In genomic region chr2:139817275-139817674, GRCm38 (mm10) we compare ENCODE assay signal across 28 mouse cellular contexts.
DNase-seq lines count a peak whose midpoint lies in the region; ATAC-seq and TF ChIP-seq lines count a peak whose summit lies in the region.
"Had no signal": no experiment of that assay in that cellular context is flagged by ENCODE, and none has a peak within 500 bp of the region (broad histone marks: within the 10 kb centered on the region; RNA-seq: fewer than 3 reads in every experiment).

No protein-coding gene starts in this region.

- H3K9me3 ChIP-seq in hindbrain, embryonic 11.5 days (ENCODE audit: control insufficient read depth, low read length): no peaks in the 10 kb centered on the region
- H3K9me3 ChIP-seq in hindbrain, embryonic 16.5 days (ENCODE audit: control insufficient read depth, low read length): no peaks in the 10 kb centered on the region
- H3K9me3 ChIP-seq in lung, embryonic 14.5 days (ENCODE audit: low read depth, low read length): no peaks in the 10 kb centered on the region
- no peaks in the 10 kb centered on the region for H3K9me3 ChIP-seq in heart, embryonic 10.5 days
- H3K9me3 ChIP-seq in heart, embryonic 11.5 days (replicated peaks; ENCODE audit: control insufficient read depth, low read length): no peaks in the 10 kb centered on the region
- H3K9me3 ChIP-seq: embryonic facial prominence, embryonic 10.5 days; embryonic facial prominence, embryonic 15.5 days; heart, embryonic 13.5 days; hindbrain, embryonic 15.5 days; limb, embryonic 13.5 days; stomach, embryonic 15.5 days had no signal

- no peaks in the 10 kb centered on the region for H3K4me1 ChIP-seq in hindbrain, embryonic 11.5 days (replicated peaks; ENCODE audit: control insufficient read depth, insufficient read depth, low read length)
- H3K4me1 ChIP-seq in hindbrain, embryonic 16.5 days (ENCODE audit: control insufficient read depth, insufficient read depth, low read depth, low read length): no peaks in the 10 kb centered on the region
- 0 out of 2 replicates have a peak, but pooled peaks cover 7% of the 10 kb centered on the region for H3K4me1 ChIP-seq in lung, embryonic 14.5 days (ENCODE audit: insufficient read depth)
- no peaks in the 10 kb centered on the region for H3K4me1 ChIP-seq in heart, embryonic 10.5 days
- no peaks in the 10 kb centered on the region for H3K4me1 ChIP-seq in heart, embryonic 11.5 days (ENCODE audit: control insufficient read depth, insufficient read depth, low read length)
- H3K4me1 ChIP-seq: heart, embryonic 13.5 days; hindbrain, embryonic 15.5 days had no signal

- H3K9ac ChIP-seq in hindbrain, embryonic 11.5 days (ENCODE audit: low read depth, low read length): no peak overlapping the region
- no peak overlapping the region for H3K9ac ChIP-seq in hindbrain, embryonic 16.5 days (ENCODE audit: low read depth, low read length)
- H3K9ac ChIP-seq in lung, embryonic 14.5 days: no peak overlapping the region
- H3K9ac ChIP-seq in heart, embryonic 11.5 days (ENCODE audit: low read depth, low read length): no peak overlapping the region
- H3K9ac ChIP-seq: embryonic facial prominence, embryonic 15.5 days; heart, embryonic 13.5 days; hindbrain, embryonic 15.5 days; limb, embryonic 13.5 days; stomach, embryonic 15.5 days had no signal

- peak; percentile 35; the same call in 1 of the 2 replicates for TF ChIP-seq CTCF in lung, embryonic 14.5 days (IDR thresholded peaks at IDR 0.05; ENCODE audit: low read depth)
- TF ChIP-seq CTCF in brain, embryonic 14.5 days (IDR thresholded peaks at IDR 0.05; ENCODE audit: borderline replicate concordance, extremely low read depth, insufficient read depth, insufficient read length): no peak

- no peak overlapping the region for H3K4me3 ChIP-seq in hindbrain, embryonic 11.5 days (ENCODE audit: low read depth, low read length)
- no peak overlapping the region for H3K4me3 ChIP-seq in hindbrain, embryonic 16.5 days (ENCODE audit: low read length)
- no peak overlapping the region for H3K4me3 ChIP-seq in lung, embryonic 14.5 days (ENCODE audit: low read depth, low read length)
- H3K4me3 ChIP-seq in heart, embryonic 10.5 days: no peak overlapping the region
- no peak overlapping the region for H3K4me3 ChIP-seq in heart, embryonic 11.5 days (ENCODE audit: low read depth, low read length)
- H3K4me3 ChIP-seq: embryonic facial prominence, embryonic 10.5 days; embryonic facial prominence, embryonic 15.5 days; heart, embryonic 13.5 days; hindbrain, embryonic 15.5 days; limb, embryonic 13.5 days; stomach, embryonic 15.5 days had no signal

- H3K27me3 ChIP-seq in hindbrain, embryonic 11.5 days (ENCODE audit: control insufficient read depth, insufficient read depth, low read length): no peaks in the 10 kb centered on the region
- H3K27me3 ChIP-seq in hindbrain, embryonic 16.5 days (replicated peaks; ENCODE audit: control insufficient read depth, insufficient read depth, low read length): no peaks in the 10 kb centered on the region
- H3K27me3 ChIP-seq in lung, embryonic 14.5 days (ENCODE audit: insufficient read depth, low read length): no peaks in the 10 kb centered on the region
- H3K27me3 ChIP-seq in heart, embryonic 10.5 days (ENCODE audit: insufficient read depth, poor library complexity, severe bottlenecking): no peaks in the 10 kb centered on the region
- H3K27me3 ChIP-seq in heart, embryonic 11.5 days (ENCODE audit: control insufficient read depth, insufficient read depth, low read length): no peaks in the 10 kb centered on the region
- H3K27me3 ChIP-seq: embryonic facial prominence, embryonic 15.5 days; heart, embryonic 13.5 days; hindbrain, embryonic 15.5 days; limb, embryonic 13.5 days; stomach, embryonic 15.5 days had no signal

- no peak overlapping the region for H3K27ac ChIP-seq in hindbrain, embryonic 11.5 days (ENCODE audit: low read depth, low read length)
- no peak overlapping the region for H3K27ac ChIP-seq in hindbrain, embryonic 16.5 days (ENCODE audit: low read depth, low read length)
- no peak overlapping the region for H3K27ac ChIP-seq in lung, embryonic 14.5 days (ENCODE audit: low read depth)
- no peak overlapping the region for H3K27ac ChIP-seq in heart, embryonic 10.5 days
- no peak overlapping the region for H3K27ac ChIP-seq in heart, embryonic 11.5 days (ENCODE audit: low read depth, low read length)
- H3K27ac ChIP-seq: embryonic facial prominence, embryonic 15.5 days; heart, embryonic 13.5 days; hindbrain, embryonic 15.5 days; limb, embryonic 13.5 days; stomach, embryonic 15.5 days had no signal

- no peak for TF ChIP-seq POLR2A in brain, embryonic 14.5 days (IDR thresholded peaks at IDR 0.05; ENCODE audit: borderline replicate concordance, extremely low read depth, insufficient read depth, insufficient read length, poor library complexity, severe bottlenecking)

- 78% methylated on average over 3 of the region's 3 CpGs for WGBS in hindbrain, embryonic 11.5 days
- 92% methylated on average over 3 of the region's 3 CpGs for WGBS in hindbrain, embryonic 16.5 days
- WGBS in lung, embryonic 14.5 days: 71% methylated on average over 3 of the region's 3 CpGs
- WGBS in heart, embryonic 10.5 days: 84% methylated on average over 3 of the region's 3 CpGs
- WGBS in heart, embryonic 11.5 days (ENCODE audit: insufficient replicate concordance): 79% methylated on average over 3 of the region's 3 CpGs

- ATAC-seq in hindbrain, embryonic 11.5 days (ENCODE audit: low FRiP score): 0 out of 2 replicates have a peak, but pooled peaks have one; percentile 19
- ATAC-seq in hindbrain, embryonic 16.5 days: no peak
- ATAC-seq in lung, embryonic 14.5 days (ENCODE audit: insufficient read depth): no peak
- no peak for ATAC-seq in heart, embryonic 11.5 days (replicated peaks; ENCODE audit: insufficient number of reproducible peaks, low FRiP score, low TSS enrichment)
- ATAC-seq: activated CD4-positive, CD25-positive, alpha-beta regulatory T cell, adult 4 months; forebrain, embryonic 14.5 days had no signal

- H3K36me3 ChIP-seq in hindbrain, embryonic 11.5 days (ENCODE audit: control insufficient read depth, insufficient read depth, low read length): no peaks in the 10 kb centered on the region
- H3K36me3 ChIP-seq in hindbrain, embryonic 16.5 days (ENCODE audit: control insufficient read depth, insufficient read depth, low read length): no peaks in the 10 kb centered on the region
- no peaks in the 10 kb centered on the region for H3K36me3 ChIP-seq in lung, embryonic 14.5 days (ENCODE audit: insufficient read depth)
- no peaks in the 10 kb centered on the region for H3K36me3 ChIP-seq in heart, embryonic 10.5 days
- no peaks in the 10 kb centered on the region for H3K36me3 ChIP-seq in heart, embryonic 11.5 days (ENCODE audit: control insufficient read depth, insufficient read depth, low read length)
- H3K36me3 ChIP-seq: embryonic facial prominence, embryonic 10.5 days; embryonic facial prominence, embryonic 15.5 days; heart, embryonic 13.5 days; hindbrain, embryonic 15.5 days; limb, embryonic 13.5 days; stomach, embryonic 15.5 days had no signal

- no peak for DNase-seq in hindbrain, embryonic 11.5 days (ENCODE audit: low spot score)
- no peak for DNase-seq in lung, embryonic 14.5 days
- no peak for DNase-seq in lung, postnatal 4 days
- peak; percentile 15 for DNase-seq in 3T3-L1 (ENCODE audit: low read depth, low spot score)
- DNase-seq in brain, embryonic 14.5 days (ENCODE audit: low read depth): peak; percentile 1
- DNase-seq in heart, embryonic 10.5 days (ENCODE audit: low spot score): no peak
- DNase-seq: adrenal gland, adult 8-10 months; cerebellum, adult 8-10 months; cerebellum, postnatal 25 days; gastrocnemius, postnatal 36 days; heart, adult 18-20 months; heart, postnatal 10 days; kidney, adult 8-10 months; lung, postnatal 14 days; right cerebral cortex, postnatal 25 days; thymus, postnatal 25 days had no signal

- H3K4me2 ChIP-seq in hindbrain, embryonic 11.5 days (replicated peaks; ENCODE audit: low read depth, low read length): no peak overlapping the region
- H3K4me2 ChIP-seq in hindbrain, embryonic 16.5 days (ENCODE audit: low read length): no peak overlapping the region
- no peak overlapping the region for H3K4me2 ChIP-seq in lung, embryonic 14.5 days
- H3K4me2 ChIP-seq in heart, embryonic 11.5 days: no peak overlapping the region
- H3K4me2 ChIP-seq: embryonic facial prominence, embryonic 15.5 days; heart, embryonic 13.5 days; hindbrain, embryonic 15.5 days; limb, embryonic 13.5 days; liver, embryonic 11.5 days; midbrain, embryonic 11.5 days; stomach, embryonic 15.5 days had no signal

Comparison
In these comparisons a context has a peak if more than half of its experiments do, and no peak if none do; other contexts are left out.
1. DNase-seq: peak in 3T3-L1 (single experiment) and brain, embryonic 14.5 days (single experiment); none in hindbrain, embryonic 11.5 days (single experiment), lung, embryonic 14.5 days (single experiment), lung, postnatal 4 days (0 of 2) and heart, embryonic 10.5 days (single experiment).